Mouse (Mus musculus) spleen, postnatal 36 days (tissue): ENCODE data around the gene H2al1a.

ENCODE experiments used
- DNase-seq, 2 experiments: peaks; one replicate each; pipeline ENCODE4 v3.0.0; 2022; ENCODE audit warnings: low spot score in 2 of 2, mixed read lengths in 1 of 2

H2al1a gene

DNA sequence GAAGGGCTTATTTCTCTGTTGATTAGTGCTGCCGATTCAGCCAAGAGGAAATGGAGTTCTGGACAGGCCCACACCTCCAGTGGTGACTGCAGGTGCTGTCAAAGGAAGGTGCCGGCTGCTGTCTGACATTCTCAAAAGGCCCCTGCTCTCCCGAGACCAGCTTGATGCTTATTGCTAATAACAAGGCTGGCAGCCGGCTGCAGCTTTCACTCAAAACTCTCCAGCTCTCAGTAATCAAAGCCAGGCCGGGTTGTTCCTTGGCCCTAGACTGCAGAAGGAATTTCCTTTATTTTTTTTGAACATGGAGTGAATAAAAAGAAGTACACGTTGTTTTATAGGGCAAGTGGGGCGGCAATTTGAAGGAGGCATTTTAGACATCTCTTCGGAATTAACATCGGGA is 46.7 kb downstream of the H2al1a start:
- DNase-seq, result no peak

- no peak for DNase-seq
Measured at GRCm38 (mm10) chrX:11346756-11347155, 47.7 kb downstream of the H2al1a start.
